Mouse (Mus musculus): ENCODE measurements around the gene Spn.
A peak's percentile ranks its signal among the peaks of the same experiment; 100 is the strongest.
"Not testable (repeated sequence)": the region's sequence is repeated elsewhere in the genome, so short reads cannot be mapped to it uniquely, and the experiment has no call there.

The Spn gene

GRCm38 (mm10) chr7:127105551-127105950 lies 32.1 kb downstream of the Spn start:
- DNase-seq (ENCODE audit: low spot score in 2 of 2), result no peak

GRCm38 (mm10) chr7:127104560-127105332 lies 32.9 kb downstream of the Spn start:
- DNase-seq (ENCODE audit: low spot score in 2 of 2), result peak; percentile 51 to 73

GRCm38 (mm10) chr7:127103960-127104359 lies 33.7 kb downstream of the Spn start:
- no peak for DNase-seq (ENCODE audit: low spot score in 2 of 2)

- DNase-seq (ENCODE audit: low spot score in 2 of 2), result no peak
These were observed 35.5 kb downstream of the Spn start for GRCm38 (mm10) chr7:127102148-127102547.

- DNase-seq (ENCODE audit: low spot score in 2 of 2), result no peak
These were observed 36.1 kb downstream of the Spn start for GRCm38 (mm10) chr7:127101451-127102016.

GRCm38 (mm10) chr7:127099528-127099927 lies 38.1 kb downstream of the Spn start:
- no peak for DNase-seq (ENCODE audit: low spot score in 2 of 2)

GRCm38 (mm10) chr7:127098950-127099349 lies 38.7 kb downstream of the Spn start:
- DNase-seq (ENCODE audit: low spot score in 2 of 2), result no peak

GRCm38 (mm10) chr7:127098521-127098920 lies 39.1 kb downstream of the Spn start:
- DNase-seq (ENCODE audit: low spot score in 2 of 2), result no peak

GRCm38 (mm10) chr7:127096456-127096855 lies 41.2 kb downstream of the Spn start:
- DNase-seq (ENCODE audit: low spot score in 2 of 2), result no peak

- no peak for DNase-seq (ENCODE audit: low spot score in 2 of 2)
These were observed 43.7 kb downstream of the Spn start for GRCm38 (mm10) chr7:127093914-127094313.

GRCm38 (mm10) chr7:127091114-127091896 lies 46.3 kb downstream of the Spn start, which contains the start of gene AI467606:
AI467606 (plus strand) TSS chr7:127091359.
- no peak for DNase-seq (ENCODE audit: low spot score in 2 of 2)

- DNase-seq (ENCODE audit: low spot score in 2 of 2), result no peak
These were observed 47.2 kb downstream of the Spn start for GRCm38 (mm10) chr7:127090154-127091113.

- no peak for DNase-seq (ENCODE audit: low spot score in 2 of 2)
These were observed 48.5 kb downstream of the Spn start for GRCm38 (mm10) chr7:127088901-127089845.

GRCm38 (mm10) chr7:127088083-127088482 lies 49.5 kb downstream of the Spn start:
- DNase-seq (ENCODE audit: low spot score in 2 of 2), result no peak

- DNase-seq (ENCODE audit: low spot score in 2 of 2), result not testable (repeated sequence)
These were observed 50.2 kb downstream of the Spn start, which contains the start of gene Zg16 for GRCm38 (mm10) chr7:127087278-127088010. Zg16 (minus strand) TSS chr7:127087328.

GRCm38 (mm10) chr7:127085751-127086150 lies 51.9 kb downstream of the Spn start:
- DNase-seq (ENCODE audit: low spot score in 2 of 2), result not testable (repeated sequence)

- no peak for DNase-seq (ENCODE audit: low spot score in 2 of 2)
These were observed 52.8 kb downstream of the Spn start for GRCm38 (mm10) chr7:127084794-127085193.

- DNase-seq (ENCODE audit: low spot score in 2 of 2), result no peak
These were observed 53.9 kb downstream of the Spn start for GRCm38 (mm10) chr7:127083689-127084088.

- DNase-seq (ENCODE audit: low spot score in 2 of 2), result no peak
These were observed 54.6 kb downstream of the Spn start for GRCm38 (mm10) chr7:127082995-127083394.

All from frontal cortex, postnatal 25 days (tissue).